Mouse (Mus musculus) v-Abl transformed pro-B cells (cell line): ENCODE measurements at regions not wholly inside any gene's neighbourhood (a gene's known extent, or its start where the extent isn't known, plus 50 kb on each side); places are given as distances from the start of the nearest gene placed in this dataset.

Source experiments
- in situ Hi-C, 2 experiments: fragments of 400-800 bp; cut with MboI; formaldehyde crosslinking; loops; one replicate each; pipeline ENCODE4 v1.15.1; 2025; ENCODE audit not compliant: unreplicated experiment in 2 of 2

DNA sequence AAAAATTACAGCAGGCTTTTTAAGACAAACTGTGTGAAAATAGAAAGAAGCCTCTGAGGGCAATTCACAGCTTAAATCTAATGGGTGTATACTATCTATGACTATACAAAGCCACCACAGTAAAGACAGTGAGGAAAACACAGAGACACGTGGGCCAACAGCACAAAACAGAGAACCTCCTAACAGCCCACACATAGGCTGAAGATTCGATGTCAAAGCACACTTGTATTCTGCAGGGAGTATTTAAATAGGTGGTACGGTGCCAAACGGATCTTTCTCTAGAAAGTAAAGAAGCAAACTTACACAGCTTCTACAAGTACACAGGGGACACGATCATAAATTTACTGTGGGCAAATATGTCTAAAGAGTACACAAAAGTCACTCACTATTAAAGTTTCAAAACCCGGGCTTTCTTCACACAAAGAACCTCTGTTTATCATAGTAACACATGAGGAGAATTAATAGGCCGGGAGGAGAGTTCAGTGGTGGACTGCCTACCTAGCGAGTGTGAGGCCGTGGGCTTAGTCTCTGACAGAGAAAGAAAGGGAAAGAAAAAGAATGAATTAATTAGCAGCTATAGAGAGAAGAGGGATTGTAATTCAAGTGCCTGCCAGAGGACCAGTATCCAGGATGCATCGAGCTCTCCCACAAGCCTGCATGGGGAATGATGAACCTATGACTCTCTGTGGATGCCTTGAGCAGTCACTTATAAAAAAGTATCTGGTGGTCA lies 317.7 kb upstream of the Nfe2l3 start:
- in situ Hi-C loops = loop anchor here in 1 of 2 experiments (10.0 kb wide), 1 partner anchor 50 kb away; no protein-coding TSS in a partner anchor

- in situ Hi-C loops = loop anchor here in 1 of 2 experiments (10.0 kb wide), 1 partner anchor 46 kb away; no protein-coding TSS in a partner anchor
Observed at GRCm38 (mm10) chr6:51118833-51119535, 313.5 kb upstream of the Nfe2l3 start.

DNA sequence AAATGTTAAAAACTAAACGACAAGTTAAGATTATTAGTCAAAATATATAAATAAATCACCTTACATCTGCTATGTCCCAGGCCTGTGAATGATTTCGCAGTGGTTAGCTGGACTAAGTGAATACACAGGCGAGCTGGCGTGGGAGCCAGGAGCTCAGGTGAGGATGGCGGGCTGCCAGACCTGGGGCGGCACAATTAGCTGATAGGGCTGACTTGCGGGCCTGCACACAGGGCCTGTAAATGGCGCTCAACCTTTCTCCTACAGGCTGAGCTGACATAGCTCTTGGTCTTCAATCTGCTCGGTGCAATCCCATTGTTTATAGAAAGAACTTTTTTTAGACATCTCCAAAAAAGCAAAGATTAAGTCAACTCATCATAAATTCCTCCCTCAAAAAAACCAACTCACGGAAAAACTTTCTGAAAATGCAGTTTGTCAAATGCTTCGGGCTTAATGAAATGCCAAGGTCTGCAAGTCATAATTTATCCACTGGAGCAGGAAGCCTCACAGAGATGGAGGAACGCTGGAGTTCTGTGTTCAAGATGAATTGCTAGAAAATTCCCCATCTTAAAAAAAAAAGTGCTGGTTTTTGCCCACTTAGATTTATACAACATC lies 312.7 kb upstream of the Nfe2l3 start:
- in situ Hi-C loops = loop anchor here in 1 of 2 experiments (10.0 kb wide), 1 partner anchor 45 kb away; no protein-coding TSS in a partner anchor

DNA sequence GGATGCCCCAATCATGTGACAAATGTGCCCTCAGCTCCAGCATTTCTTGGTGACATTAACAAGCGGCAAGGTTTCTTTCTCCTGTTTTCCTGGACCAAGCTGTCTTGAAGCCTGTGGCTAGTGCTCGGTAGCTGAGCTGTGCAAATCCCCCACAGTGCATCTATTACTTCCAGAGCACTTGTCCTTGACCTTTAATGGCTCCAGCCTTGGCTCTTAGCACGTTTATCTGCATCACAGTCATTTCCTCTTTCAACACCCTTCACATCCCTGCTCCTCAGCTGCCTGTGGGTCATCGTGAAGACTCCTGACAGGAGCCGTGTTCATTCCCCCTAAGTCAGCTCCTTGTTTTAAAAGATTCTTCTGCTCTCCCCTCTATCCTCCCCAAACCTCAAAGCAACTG lies 309.5 kb upstream of the Nfe2l3 start:
- in situ Hi-C loops = no loop called here

DNA sequence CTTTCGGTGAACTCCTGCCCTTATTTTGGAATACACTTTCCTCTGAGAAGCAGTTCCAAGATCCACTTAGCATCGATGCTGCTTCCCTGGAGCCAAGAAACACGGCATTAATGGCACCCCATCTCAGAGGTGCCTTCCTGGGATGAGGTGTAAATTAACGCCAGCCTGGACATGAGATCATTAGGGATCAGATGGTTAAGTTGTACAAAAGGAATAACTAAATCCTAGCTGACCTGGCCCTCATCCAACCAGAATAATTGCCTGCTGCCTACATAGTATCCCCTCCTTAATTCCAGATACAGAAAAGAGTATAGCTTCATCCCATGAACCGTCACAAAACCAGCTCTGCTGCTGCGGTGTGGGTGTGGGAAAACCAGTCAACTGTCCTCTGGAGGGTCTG lies 304.6 kb upstream of the Nfe2l3 start:
- in situ Hi-C loops = loop anchor here (5.0 kb wide), 2 partner anchors 34 to 121 kb away; no protein-coding TSS in a partner anchor

GRCm38 (mm10) chr6:51129096-51129495 lies 303.4 kb upstream of the Nfe2l3 start:
- in situ Hi-C loops = loop anchor here (5.0 kb wide), 2 partner anchors 33 to 122 kb away; no protein-coding TSS in a partner anchor

DNA sequence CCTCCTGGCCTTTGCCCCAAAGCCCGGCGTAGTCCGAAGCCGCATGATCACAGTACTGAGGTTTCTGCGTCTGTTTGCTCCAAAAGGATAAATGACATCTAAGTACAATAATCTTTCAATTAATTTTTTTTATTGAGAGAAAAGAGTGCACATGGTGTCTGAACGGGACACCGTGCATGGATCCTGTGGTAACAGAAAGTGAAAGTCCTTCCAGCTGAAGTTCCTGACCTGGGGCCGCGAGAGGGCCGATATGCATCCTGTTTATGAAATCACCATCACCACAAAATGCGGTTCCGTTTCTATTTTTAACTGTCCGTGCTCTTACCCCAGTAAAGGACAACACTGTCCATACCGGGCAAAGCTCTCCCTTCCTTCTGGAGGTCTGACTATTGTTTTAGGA lies 302.9 kb upstream of the Nfe2l3 start:
- in situ Hi-C loops = loop anchor here (5.0 kb wide), 2 partner anchors 33 to 122 kb away; no protein-coding TSS in a partner anchor

- in situ Hi-C loops = no loop called here
Observed at GRCm38 (mm10) chr6:51144762-51145161, 287.7 kb upstream of the Nfe2l3 start.

DNA sequence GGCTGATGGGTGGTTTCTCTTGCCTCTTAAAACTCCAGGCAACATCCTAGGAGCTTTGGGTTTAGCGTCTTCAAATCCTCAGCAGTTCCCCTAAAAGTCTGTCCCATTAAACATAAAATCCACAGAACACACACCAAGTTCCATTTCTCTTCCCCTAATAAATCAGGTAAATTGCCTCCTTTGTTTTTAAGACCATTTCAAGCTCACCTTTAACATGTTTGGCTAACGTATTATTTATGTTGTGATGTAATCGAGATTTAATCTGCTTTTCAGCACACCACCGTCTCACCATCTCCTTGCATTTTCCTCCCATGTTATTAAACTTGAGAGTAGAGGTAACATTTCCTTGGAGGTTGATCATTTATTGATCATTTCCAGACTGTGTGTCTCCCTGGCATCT lies 286.6 kb upstream of the Nfe2l3 start:
- in situ Hi-C loops = no loop called here

DNA sequence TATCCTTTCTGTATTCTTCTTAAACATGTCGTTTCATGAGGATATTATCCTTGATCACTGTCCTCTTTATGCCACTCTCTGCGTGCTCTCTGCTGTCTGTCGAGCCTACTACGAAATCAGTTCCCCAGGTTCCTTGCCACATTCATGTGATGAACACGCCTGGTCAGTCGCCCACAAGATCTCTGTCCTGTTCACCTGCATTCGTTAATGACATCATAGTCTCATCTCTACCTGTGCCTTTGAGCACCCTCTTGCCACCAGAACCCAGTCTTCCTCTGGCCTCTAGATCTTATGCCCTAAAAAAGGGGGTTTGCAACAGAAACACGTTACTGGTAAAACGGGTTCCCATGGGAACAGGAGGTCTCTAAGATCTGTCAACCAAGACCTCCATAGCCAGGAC lies 283.6 kb upstream of the Nfe2l3 start:
- in situ Hi-C loops = no loop called here

DNA sequence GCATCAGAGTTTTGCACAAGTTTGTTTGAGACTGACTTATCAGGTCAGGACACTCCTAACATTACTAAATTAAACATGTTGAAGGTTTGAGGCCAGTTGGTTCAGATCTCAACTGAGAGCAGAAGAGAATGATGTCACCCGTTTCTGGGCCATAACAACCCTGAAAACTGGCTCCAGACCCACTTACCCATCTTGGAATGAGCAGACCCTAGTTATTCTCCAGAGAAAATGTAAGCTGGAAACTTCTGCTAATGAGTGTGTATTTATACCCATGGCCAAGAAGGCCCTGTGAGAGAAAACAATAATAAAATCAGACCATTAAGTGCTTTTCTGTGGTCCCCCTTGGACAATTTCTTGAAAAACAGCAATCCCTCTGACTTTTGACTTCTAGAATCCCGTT lies 282.4 kb upstream of the Nfe2l3 start:
- in situ Hi-C loops = no loop called here

DNA sequence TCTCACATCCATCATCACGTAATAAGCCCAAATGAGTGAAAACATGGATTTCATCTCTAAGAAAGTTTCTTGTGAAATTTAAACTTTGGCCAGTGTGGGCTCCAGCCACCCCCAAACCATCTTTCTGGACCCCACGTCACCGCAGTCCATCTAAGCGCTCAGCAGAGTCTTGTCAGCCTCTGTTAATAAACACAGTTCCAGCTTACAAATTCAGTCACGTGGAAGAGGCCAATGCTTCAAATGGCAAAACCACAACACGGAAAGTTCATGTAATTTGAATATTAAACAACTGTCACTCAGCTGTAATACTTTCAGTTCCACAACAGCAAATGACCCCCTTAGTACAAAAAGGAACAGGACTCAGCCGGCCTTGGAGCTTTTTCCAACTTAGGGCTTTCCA lies 282.0 kb upstream of the Nfe2l3 start:
- in situ Hi-C loops = no loop called here

DNA sequence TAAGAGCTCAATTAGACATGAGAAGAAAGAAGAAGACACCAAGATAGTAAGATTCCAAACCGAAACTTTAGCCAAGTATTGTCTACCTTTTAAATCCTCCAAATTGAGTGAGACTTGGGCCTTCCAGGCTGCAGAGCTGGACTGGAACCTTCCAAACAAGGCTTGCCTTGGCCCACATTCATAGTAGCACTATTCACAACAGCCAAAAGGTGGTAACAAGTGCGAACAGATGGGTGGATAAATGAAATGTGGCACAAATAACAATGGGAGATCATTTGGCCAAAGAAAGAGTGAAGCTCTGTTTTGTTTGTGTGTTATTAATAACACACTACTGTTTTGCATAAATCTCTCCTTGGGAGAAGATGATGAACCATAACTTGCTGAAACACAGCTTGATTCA lies 281.6 kb upstream of the Nfe2l3 start:
- in situ Hi-C loops = no loop called here

DNA sequence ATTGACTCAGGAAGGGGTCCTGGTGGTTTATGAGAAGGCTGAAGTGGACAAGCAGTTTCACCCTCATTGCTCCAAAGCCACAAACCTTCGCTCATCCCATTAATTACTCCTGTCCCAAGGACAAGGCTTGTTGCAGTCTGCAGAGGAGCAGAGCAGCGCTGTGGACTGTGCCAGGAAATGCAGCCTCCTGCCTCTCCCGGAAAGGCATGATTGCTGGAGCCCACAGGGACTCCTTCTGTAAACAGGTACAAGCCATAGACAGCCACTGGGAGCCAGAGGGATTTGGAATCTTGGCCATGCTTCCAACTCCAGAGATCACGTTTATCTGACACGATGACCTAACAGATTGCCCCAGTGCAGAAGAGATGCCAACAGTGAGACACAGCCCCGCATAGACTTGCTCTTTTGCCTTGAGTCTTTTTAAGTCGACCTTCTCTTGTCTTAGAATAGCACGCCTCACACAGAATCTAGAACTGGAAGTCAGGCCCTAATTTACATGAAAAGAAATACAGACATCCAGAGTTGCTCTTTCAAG lies 275.6 kb upstream of the Nfe2l3 start:
- in situ Hi-C loops = no loop called here

DNA sequence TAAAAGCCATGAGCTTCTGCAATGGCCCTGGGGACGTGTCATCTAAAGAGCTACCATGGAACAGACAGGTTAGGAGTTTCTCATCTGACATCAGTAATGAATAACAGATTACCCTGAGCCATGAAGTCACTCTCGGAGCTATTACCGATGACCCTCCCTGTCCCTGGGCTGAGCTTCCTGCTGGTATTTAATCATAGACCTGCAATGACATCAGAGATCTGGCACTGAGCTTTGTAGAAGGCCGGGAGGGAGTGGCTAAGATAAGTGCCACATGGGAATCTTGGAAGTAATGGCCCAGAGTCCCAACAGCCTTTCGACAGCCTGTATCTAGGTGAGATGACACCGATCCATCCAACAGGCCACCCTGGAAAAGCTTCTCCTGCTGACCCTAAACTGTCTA lies 271.3 kb upstream of the Nfe2l3 start:
- in situ Hi-C loops = loop anchor here (5.0 to 10.0 kb wide), 2 partner anchors 34 to 46 kb away; no protein-coding TSS in a partner anchor

DNA sequence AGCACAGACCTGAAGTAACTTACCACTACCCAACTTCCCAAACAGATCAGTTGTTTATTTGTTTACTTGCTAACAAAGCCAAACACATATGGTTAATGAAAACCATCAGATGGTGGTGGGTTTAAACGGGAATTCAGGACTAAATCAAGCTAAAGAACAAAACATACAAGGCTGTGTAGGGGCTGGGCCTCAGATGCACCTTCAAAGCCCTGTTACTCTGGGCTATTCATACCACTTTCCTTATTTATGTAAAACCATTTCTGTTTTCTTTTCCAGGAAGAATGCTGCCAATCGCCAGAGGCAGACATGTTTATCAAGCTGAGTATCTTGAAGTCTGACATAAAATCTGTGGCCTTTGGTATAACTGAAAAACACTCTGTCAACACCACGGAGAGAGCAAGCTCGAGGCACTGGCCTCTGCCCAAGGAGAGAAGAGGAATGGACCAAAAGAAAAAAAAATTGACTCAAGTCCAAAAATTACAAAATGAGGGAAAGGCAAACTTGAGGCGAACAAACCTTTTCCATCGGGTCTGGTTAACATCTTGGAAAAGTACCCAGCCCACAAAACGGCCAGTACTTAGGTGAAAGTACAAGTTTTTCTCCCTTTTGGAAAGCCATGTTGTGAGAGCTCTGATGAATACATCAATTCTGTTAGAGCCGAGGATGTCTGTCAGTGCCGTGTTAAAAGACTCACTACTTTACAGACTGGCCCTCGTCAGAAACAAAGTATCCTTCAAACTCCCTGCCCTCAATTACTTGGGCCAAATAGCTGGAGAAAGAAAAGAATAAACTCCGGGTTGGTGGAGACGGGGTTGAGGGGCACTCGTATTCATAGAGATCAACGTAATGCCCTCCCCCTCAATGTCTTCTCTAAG lies 270.0 kb upstream of the Nfe2l3 start:
- in situ Hi-C loops = loop anchor here (5.0 to 10.0 kb wide), 2 partner anchors 35 to 48 kb away; no protein-coding TSS in a partner anchor

- in situ Hi-C loops = loop anchor here (5.0 to 10.0 kb wide), 2 partner anchors 36 to 48 kb away; no protein-coding TSS in a partner anchor
Observed at GRCm38 (mm10) chr6:51163266-51163665, 269.2 kb upstream of the Nfe2l3 start.

DNA sequence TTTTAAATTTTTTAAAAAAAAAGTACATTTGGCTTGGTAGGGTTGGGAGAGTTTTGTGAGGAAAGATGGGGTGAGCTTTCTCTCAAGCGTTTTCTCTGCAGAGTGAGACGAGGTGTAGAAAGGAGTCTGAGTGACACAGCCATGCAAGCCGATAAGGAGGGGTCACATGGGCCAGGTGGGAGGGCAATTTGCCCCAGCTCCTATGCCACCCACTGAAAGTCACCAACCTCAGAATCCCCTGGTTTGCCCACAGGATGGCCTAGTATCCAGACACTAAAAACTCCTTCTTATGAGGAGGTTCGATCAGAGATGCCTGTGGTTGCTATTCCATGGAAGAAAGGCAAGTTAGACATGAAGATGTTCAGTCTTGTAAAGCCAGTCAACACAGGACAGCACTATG lies 268.6 kb upstream of the Nfe2l3 start:
- in situ Hi-C loops = loop anchor here (5.0 to 10.0 kb wide), 2 partner anchors 37 to 49 kb away; no protein-coding TSS in a partner anchor

DNA sequence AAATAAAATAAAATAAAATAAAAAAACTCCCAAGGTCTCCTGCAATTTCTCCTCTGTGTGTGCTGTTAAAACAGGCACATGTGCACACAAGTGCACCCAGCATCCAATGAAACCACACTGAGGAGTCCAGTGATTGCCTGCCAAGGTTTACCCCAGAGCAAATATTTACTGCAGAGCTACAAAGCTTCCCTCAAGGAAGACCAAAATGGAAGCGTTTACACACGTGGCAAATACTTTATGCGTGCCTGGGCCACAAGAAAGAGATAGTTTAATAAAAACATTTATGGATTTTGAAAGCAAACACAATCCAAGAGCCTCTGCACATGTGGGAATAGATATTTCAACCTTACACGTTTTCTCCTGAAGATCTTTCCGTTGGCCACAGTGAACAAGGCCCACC lies 265.4 kb upstream of the Nfe2l3 start:
- in situ Hi-C loops = loop anchor here (5.0 to 10.0 kb wide), 4 partner anchors 52 to 490 kb away; no protein-coding TSS in a partner anchor

DNA sequence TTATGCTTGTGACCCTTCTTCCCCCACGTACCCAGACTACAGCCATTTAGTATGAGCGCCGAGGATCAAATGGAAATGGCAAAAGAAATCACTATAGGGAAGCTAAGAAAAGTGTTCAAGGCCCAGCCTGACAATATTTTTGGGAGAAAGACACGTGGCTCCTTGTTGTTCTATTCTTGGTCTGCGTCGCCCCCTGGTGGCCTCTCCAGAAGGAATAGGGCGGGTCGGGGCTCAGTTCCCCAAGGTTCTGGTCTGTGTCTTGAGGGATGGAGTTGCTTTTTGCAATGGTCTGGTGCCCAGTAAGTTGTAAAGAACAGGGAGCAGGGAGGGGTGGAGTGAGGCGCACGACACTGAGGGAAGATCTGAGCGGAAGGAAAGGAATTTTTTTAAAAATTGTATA lies 264.4 kb upstream of the Nfe2l3 start:
- in situ Hi-C loops = loop anchor here (5.0 to 10.0 kb wide), 4 partner anchors 53 to 491 kb away; no protein-coding TSS in a partner anchor
